Mouse (Mus musculus): ENCODE data around the gene Hpf1. TPM values are rescaled to one million over a fixed set of nuclear protein-coding genes. Genes with fewer than 3 reads are reported as not detected.

The Hpf1 gene
- polyA plus RNA-seq, 1 experiment from 2014 or later = 160 TPM

DNA sequence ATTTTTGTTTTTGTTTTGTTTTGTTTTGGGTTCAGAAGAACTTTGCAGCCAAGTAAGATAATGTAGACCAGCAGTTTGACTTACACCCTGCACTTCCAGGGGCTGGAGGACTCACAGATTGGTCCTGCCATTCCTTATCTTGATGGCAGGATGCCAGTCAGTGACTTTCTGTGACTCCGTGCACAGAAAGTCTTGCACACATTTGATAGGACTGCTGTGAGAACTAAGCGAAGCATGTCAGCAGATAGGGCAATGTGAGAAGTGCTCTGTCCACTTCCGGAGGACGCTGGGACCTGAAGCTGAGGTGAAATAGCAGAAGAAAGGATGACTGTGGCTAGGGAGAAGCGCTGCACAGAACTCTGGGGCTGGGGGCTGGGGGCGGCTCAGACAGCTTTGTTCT, 5.7 kb downstream of the Hpf1 start:
- no peak for DNase-seq (ENCODE audit: low spot score)

DNA sequence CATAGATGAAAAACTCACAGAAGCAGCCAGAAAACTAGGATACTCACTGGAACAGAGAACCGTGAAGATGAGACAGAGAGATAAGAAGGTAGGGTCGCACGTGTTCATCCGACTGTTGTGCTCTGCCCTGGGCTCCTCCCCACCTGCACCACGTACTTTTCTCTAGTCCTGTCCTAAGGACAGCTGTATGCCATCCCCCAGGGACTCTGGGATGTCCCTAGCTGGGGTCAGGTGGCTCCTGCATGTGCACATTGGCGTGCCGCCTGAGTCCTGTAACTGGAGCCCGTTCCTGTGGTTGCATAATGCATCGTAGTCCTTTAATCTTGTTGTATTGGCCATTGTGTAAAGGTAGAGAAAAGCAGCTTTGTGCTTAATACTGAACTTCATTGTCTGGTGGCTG, 9.9 kb downstream of the Hpf1 start:
- no peak for DNase-seq (ENCODE audit: low spot score)

DNA sequence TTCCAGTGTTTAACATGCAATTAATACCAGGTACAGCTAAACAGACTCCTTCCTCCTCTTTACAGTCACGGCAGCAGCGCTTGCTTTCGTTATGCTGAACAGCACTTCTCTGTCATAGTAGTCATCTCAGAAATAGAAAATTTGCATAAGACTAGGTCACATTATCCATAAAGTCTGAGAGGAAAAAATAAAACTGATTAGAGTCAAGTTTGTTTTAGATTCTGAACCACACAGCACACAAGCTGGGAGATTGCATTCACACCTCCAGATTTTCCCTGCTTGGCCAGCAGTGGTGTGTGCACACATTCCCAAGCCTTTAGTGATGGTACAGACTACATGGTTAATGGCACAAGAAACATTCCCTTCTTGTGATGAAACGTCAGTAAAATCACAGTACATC, 21.9 kb downstream of the Hpf1 start:
- DNase-seq (ENCODE audit: low spot score) = no peak

DNA sequence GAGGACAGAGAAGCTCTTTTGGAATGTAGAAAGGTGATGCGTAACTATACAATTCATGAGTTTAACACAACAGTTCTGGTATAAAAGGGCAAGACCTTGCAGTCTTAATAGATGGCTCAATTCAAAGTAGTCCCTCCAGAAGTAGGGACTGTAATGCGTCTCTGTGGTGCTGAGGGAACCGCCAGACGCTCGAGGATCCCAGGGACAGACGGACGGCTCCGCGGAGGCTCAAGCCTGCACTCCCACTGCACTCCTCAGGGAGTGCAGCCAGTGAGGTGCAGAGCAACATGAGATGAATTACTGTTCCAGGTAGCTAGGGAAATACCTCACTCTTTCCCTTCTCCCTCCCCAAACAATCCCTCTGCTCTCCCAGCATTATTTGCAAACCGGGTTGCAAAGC, 22.3 kb downstream of the Hpf1 start:
- no peak for DNase-seq (ENCODE audit: low spot score)

DNA sequence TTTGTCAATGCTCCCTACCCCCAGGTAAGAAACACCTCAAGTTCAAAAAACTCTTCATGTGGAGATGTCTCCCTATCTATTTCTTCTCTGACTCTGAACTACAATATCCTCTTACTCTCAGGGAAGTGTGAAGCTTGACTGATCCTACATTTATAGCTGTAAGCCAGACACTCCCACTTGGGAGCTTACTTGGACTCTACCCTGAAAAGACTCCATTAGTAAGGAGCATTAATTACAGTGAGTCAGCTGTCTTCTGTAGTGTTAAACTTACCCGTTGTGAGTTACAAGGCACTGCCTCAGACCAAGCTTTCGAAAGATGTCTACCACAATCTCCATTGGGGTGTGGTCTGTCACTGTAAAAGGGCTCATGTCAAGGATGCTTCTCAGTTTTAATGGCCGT, 28.9 kb downstream of the Hpf1 start:
- DNase-seq (ENCODE audit: low spot score) = no peak

DNA sequence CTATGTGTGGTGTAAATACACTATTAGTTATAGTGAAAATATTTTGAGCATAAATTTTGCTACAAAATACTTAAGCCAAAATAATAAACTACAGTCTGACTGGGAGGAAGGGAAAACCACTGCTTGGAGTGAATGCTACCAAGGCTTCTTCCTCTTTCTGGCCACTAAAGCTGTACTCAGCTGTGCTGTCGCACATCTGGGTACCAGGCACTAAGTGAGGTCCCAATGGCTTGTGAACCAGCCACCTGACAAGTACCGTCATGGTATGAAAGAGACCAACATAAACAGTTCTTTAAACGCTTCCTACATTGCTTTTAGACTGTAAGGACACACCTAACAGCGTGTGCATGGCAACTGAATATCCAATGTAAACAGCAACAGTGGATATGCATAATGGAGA, 30.0 kb downstream of the Hpf1 start:
- no peak for DNase-seq (ENCODE audit: low spot score)

DNA sequence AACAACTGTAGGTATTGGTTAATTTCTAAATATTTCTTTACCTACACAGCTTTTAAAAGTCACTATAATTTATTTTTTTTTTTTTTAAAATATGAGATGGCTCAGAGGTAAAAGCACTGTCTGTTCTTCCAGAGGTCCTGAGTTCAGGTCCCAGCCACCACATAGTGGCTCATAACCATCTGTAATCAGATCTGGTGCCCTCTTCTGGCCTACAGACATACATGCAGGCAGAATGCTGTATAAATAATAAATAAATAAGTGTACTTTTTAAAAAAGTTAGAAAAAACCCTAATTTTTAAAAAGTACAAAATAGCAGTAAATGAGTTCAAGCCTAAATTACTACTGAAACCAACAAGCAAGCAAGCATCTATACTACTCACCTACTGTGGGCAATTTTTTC, 43.4 kb downstream of the Hpf1 start:
- peak; percentile 10 for DNase-seq (ENCODE audit: low spot score)

DNA sequence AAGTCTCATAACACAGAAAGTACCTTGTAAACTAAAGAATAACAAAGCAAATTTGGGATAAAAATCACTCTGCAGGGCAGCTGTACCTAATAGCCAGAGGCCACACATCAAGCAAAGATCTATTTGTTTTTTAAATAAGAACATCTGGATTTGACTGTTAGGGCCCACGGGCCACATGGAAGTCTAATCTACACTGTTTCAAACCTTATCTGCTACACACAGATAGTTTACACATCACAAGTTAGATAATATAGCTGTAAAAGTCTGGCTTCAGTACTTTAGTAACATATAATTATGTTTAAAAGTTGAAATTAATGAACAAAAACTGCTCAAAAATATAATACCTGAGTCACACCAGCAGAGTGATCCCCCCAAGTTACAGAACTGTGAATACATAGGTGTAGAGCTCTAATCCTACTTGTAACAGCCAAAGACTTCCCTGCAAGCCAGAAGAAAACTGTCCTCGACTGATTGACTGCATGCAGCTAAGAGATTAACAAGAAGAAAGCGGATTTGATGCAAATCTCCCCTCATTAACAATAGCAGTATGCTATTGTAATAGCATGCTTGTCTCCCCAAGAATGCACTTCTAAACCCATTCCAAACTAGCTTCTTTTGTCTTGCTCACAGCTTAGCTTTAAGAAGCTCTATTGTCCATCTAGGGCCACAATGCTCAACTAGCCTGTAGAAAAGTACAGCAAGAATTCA, 48.7 kb downstream of the Hpf1 start:
- no peak for DNase-seq (ENCODE audit: low spot score)

DNA sequence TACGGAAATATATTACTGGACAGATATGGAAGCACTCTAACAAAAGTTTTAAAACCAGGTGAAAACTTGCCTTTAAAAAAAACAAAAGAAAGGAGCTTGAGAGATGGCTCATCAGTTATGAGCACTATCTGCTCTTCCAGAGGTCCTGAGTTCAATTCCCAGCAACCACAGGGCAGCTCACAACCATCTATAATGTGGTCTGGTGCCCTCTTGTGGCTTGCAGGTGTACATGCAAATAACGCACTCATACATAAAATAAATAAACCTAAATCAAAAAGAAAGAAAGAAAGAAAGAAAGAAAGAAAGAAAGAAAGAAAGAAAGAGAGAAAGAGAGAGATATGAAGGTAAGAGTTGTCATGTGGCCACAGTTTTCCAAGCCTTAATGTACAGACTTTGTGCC, 52.6 kb downstream of the Hpf1 start:
- no peak for DNase-seq (ENCODE audit: low spot score)

DNA sequence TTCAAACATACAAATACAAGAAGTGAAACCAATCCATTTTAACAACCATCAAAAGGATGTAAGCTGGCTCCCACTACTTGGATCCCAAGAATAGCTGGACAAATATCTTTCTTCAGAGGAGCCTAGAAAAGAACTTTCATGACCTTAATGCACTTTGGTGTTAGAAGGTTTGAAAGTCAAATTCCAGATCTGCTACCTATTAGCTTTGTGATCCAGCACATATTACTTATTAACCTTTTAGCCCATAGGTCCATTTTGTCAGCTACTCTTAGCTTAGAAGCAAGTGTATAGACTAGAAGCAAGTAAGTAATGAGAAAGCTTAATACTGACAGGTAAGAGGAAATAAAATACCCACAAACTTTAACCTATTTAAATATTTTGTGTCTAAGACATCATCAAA, 57.3 kb downstream of the Hpf1 start:
- DNase-seq (ENCODE audit: low spot score) = no peak

DNA sequence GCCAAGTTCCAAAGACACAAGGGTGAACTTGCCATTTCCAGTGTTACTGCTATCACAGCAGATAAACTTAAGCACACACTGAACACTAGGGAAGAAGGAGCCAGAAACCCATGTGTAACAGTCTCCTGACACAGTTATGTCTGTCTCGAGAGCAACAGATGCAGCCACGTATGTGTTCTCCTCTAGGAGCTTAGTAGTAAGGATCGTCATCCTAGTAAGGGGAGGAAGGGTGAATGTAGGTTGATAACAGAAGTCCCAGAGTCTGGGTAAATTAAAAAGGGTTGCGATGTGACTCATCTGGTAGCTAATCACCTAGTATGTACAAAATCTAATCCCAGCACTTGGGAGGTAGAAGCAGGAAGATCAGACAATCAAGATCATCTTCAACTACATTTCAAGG, 59.6 kb downstream of the Hpf1 start:
- no peak for DNase-seq (ENCODE audit: low spot score)

DNA sequence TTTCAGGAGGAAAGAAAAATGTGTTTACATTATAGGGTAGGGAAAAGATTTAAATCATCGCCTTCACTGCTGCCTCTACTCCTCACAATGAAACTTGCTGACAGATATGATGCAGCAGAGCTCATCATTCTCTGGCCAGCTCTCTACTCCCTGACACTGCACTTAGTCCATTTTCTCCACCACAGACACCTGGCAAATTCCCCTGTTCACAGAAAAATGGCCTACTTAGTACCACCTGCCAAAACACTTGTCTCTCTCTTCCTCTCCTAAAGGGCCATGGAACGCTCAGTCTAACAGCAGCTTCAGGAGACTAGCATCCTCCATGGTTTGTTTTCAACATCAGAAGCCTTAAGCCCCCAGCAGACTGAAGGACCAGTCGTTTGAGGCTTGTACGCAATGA, 61.1 kb downstream of the Hpf1 start:
- no peak for DNase-seq (ENCODE audit: low spot score)

DNA sequence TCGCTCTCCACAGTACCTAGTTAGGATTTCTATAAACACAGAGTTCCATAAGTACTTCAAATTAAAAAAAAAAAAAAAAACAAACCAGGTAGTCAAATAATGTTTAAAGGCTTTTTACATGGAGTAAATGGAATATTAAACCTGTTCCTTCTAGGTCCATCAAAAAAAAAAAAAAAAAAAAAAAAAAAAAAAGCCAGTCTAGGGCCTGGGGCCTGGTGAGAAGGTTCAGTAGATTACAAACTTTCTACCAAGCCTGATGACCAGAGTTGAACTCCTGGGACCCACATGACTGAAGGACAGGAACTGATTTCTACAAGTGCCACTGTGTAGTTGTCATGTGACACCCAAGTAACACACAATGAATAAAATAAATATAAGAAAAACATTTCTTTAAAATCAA, 61.5 kb downstream of the Hpf1 start:
- DNase-seq (ENCODE audit: low spot score) = no peak

DNA sequence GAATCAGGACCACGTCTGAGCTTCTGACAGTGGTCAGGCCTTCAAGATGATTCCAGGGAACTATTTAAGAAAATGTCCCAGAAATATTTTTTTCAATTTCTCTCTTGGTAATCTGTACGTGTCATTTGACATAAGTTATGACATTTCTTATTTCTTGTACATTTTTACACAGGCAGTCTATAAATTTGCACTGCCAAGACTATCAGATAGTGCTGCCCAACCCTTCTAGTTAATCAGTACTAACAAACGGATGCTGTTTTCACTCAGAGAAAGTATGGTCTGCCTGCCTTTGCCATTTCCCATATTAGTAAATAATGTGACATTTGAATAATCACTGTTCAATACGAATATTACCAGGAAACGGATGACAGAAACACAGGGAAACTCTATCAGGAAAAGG, 62.6 kb downstream of the Hpf1 start:
- DNase-seq (ENCODE audit: low spot score) = no peak

DNA sequence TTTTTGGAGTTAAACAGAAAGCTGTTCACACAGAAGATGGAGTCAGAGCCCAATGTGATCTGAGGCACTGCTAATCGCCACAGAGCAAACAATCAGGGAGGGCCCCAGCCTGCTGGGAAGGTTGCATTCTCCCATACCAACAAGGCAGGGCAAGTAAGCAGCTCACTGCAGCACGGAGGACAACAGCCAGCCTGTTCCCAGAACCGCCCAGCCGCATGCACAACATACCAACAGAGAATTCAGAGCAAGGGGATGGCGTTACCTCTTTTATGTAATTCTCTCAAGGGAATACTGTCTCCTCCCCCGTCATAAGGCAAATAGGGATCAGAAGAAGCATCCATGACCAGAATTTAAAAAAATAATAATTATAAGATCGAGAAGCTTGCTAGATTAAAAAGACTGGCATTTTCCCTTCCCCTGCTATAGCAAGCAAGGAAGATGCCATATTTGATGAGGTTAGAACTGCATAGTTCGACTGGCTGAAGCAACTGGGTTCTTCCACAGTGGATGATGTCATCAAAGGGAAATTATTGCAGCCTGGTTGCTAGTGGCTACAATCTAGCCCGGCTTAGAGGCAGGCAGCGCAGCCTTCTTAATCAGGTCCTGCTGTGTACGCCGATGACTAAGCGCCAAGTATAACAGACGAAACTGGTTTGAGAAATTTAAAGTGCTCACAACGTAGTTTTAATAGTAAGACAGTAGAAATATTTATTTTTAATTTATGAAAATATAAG, 64.2 kb downstream of the Hpf1 start:
- no peak for DNase-seq (ENCODE audit: low spot score)

DNA sequence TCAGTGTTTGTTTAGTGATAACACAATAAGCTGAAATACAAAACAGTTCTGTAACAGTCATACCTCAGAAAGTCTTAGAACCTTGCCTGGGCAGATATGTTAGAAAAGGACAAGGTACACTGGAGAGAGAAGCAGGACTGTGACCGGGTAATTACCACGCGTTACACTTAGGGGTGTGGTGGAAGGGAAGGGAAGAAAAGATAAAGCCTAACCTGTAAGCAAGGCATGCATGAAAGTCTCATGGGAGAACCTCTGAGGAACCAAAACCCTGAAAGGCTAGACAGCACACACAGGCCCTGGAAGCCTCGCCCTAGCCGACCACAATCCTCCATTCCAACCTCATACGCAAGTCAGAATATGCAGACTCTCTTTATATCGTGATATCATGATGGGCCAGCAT, 66.6 kb downstream of the Hpf1 start:
- no peak for DNase-seq (ENCODE audit: low spot score)

Other genes with a start within 250 kb of the Hpf1 start
- gene Clcn3, start 92.9 kb downstream of the Hpf1 start, polyA plus RNA-seq (2015; fragmentation: Nextera tagmentation; extraction: Ambion mirVana) = 26.5 and 31.8 TPM in 2 replicates
- gene Nek1, start 102.8 kb downstream of the Hpf1 start, polyA plus RNA-seq (2015; fragmentation: Nextera tagmentation; extraction: Ambion mirVana) = 9.5 and 11.8 TPM in 2 replicates

Data from thymus, postnatal 0 days (tissue).